Mouse (Mus musculus): Measurements from ENCODE around the gene Celsr1. TPM values are rescaled to one million over a fixed set of nuclear protein-coding genes. Genes with fewer than 3 reads are reported as not detected.

The Celsr1 gene
- polyA plus RNA-seq, 1 experiment from 2014 or later, result 1.8 TPM

GRCm38 (mm10) chr15:85851656-85852392 lies 181.8 kb downstream of the Celsr1 start:
- no peaks in the 10 kb centered on the region for H3K27me3 ChIP-seq
- no peak for ATAC-seq (ENCODE audit: low FRiP score)
- no peaks in the 10 kb centered on the region for H3K9me3 ChIP-seq
- no peak overlapping the region for H3K4me3 ChIP-seq
- no peak overlapping the region for H3K4me2 ChIP-seq
- H3K9ac ChIP-seq, result no peak overlapping the region
- no peaks in the 10 kb centered on the region for H3K4me1 ChIP-seq (replicated peaks)
- no peak overlapping the region for H3K27ac ChIP-seq
- peaks cover 9% of the 10 kb centered on the region for H3K36me3 ChIP-seq
- WGBS, result 78% methylated on average over 12 of the region's 12 CpGs

Other genes with a start within 250 kb of the Celsr1 start
- 17.1 and 20.5 TPM in 2 replicates for gene Cdpf1, start 222.1 kb downstream of the Celsr1 start, polyA plus RNA-seq (2015; fragmentation: Nextera tagmentation; extraction: Ambion mirVana)
- 0.04 TPM in 1 of 2 replicates, not detected in the other for gene Pkdrej, start 212.0 kb downstream of the Celsr1 start, polyA plus RNA-seq (2015; fragmentation: Nextera tagmentation; extraction: Ambion mirVana)
- 3.4 and 3.9 TPM in 2 replicates for gene Ttc38, start 201.5 kb downstream of the Celsr1 start, polyA plus RNA-seq (2015; fragmentation: Nextera tagmentation; extraction: Ambion mirVana)
- 8.9 and 9.1 TPM in 2 replicates for gene Gtse1, start 174.0 kb downstream of the Celsr1 start, polyA plus RNA-seq (2015; fragmentation: Nextera tagmentation; extraction: Ambion mirVana)
- 40.8 and 47.9 TPM in 2 replicates for gene Trmu, start 154.5 kb downstream of the Celsr1 start, polyA plus RNA-seq (2015; fragmentation: Nextera tagmentation; extraction: Ambion mirVana)
- 33.9 and 36.4 TPM in 2 replicates for gene Gramd4, start 23.9 kb upstream of the Celsr1 start, polyA plus RNA-seq (2015; fragmentation: Nextera tagmentation; extraction: Ambion mirVana)
- gene Cerk, start 152.4 kb upstream of the Celsr1 start, polyA plus RNA-seq (2015; fragmentation: Nextera tagmentation; extraction: Ambion mirVana), result 24.3 and 24.5 TPM in 2 replicates
- 12.1 and 13.5 TPM in 2 replicates for gene Tbc1d22a, start 180.7 kb upstream of the Celsr1 start, polyA plus RNA-seq (2015; fragmentation: Nextera tagmentation; extraction: Ambion mirVana)

All from hindbrain, embryonic 13.5 days (tissue).